Mouse (Mus musculus) testis, adult 2 months (tissue): ENCODE measurements around the gene Gpr176.

Experiments used
- CTCF ChIP-seq: fragments of 200-500 bp; IDR thresholded peaks from 2 replicates; pipeline ENCODE4 v1.5.1; 2012; ENCODE audit warnings: low read depth, mild to moderate bottlenecking, inconsistent platforms, low read length, moderate library complexity; ENCODE audit not compliant: control insufficient read depth, insufficient read depth, insufficient replicate concordance
- POLR2A ChIP-seq: fragments of 200-500 bp; IDR thresholded peaks from 2 replicates; pipeline ENCODE4 v1.6.1; 2012; ENCODE audit warnings: low read depth, mild to moderate bottlenecking, inconsistent platforms, low read length, moderate library complexity; ENCODE audit not compliant: control insufficient read depth

GRCm38 (mm10) chr2:118287678-118288077 lies 85.5 kb downstream of the Gpr176 start:
- TF ChIP-seq CTCF = no peak
- TF ChIP-seq POLR2A = no peak
